Mouse (Mus musculus) G1E-ER4 (cell line): Measurements from ENCODE around the gene Tmtc1. TPM values are rescaled to one million over a fixed set of nuclear protein-coding genes. Genes with fewer than 3 reads are reported as not detected.

Source experiments
- GATA1 ChIP-seq: IDR thresholded peaks from one replicate; pipeline ENCODE4 v1.8.0; 2012; ENCODE audit warnings: low read length, inconsistent platforms
- polyA plus RNA-seq: library from polyadenylated mRNA; stranded (reverse); fragments of >175 nt; gene quantifications from 2 replicates; pipeline ENCODE4 v1.2.3, GENCODE M21; 2012

The Tmtc1 gene
- polyA plus RNA-seq, 1 experiment = not detected

- peak; percentile 10 for TF ChIP-seq GATA1
These were observed 232.1 kb downstream of the Tmtc1 start, which contains the start of gene Ergic2 for GRCm38 (mm10) chr6:148211897-148212680. Gene Ergic2, minus strand, starts transcription at chr6:148212374.

DNA sequence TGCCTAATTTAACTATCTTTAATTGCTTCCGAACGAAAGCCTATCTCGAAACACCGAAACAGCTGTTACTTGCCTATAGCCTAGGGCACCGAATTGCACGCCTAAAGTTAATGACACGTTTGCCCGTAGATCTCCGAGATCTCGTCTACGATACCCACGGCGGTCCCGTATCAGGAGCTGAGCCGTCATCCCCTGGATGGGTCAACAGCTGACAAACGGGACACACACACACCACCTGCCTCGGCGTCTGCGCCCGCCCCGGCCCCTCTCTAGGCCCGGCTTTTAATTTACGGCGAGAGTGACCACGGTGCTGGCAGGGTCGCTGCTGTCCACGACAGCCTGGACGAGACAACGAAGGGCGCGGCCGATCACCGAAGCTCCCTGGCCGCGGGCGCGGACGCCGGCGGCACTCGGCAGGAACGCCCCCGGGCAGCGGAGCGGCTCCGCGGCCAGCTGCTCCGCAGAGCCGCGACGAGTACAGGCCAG lies 232.8 kb downstream of the Tmtc1 start:
- no peak for TF ChIP-seq GATA1

- no peak for TF ChIP-seq GATA1
These were observed 236.7 kb downstream of the Tmtc1 start for GRCm38 (mm10) chr6:148207522-148207921.

DNA sequence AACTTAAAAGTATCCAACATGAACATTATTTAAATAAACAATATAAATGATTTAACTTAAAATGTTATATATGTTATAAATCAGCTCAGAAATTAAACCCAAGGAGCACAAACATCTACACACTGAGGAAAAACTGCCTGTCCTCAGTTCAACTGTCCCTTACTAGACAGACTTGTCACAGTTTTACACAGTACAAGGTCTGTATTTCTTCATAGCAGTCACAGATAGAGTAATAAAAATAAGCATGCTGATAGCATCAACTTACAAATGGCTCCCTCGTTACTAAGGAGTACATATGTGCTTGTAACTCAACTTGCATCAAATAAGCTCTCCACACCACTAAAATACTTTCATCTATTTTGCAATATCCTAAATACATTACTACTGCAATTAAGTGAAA lies 239.1 kb downstream of the Tmtc1 start:
- TF ChIP-seq GATA1 = no peak

DNA sequence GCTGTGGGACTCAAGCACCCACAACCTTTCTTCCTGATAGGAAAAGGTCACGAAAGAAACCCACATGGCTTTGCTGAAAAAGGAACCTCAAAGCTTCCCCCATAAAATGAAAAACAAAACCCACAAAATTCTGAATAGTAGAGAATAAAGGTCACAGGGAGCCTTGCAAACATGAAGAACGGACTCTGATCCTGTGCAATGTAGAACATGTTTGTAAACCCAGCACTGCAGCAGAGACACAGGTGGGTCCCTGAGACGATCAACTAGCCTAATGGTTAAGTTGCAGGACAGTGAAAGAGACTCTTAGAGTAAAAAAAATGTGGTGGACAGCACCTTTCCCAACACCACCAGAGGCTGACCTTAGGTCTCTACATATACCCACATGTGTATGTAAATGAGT lies 244.5 kb downstream of the Tmtc1 start:
- no peak for TF ChIP-seq GATA1

DNA sequence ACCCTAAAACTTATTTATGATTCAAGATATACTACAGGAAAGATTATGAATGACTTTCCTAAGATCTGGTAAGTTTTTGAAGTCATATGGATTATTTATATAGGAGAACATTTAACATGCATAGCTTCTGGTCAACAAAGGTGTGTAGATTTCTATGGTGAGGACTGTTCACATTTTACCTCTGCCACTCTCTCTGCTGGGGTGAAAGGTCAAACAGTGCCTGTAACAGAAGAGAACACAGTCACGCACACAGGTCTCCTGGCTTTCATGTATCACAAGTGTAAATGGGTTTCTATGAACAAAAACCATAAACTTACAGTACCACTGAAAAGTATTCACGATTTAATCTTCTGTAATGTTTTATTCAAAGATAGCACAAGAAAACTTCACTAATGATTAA lies 245.0 kb downstream of the Tmtc1 start:
- TF ChIP-seq GATA1 = no peak

- TF ChIP-seq GATA1 = no peak
These were observed 250.1 kb downstream of the Tmtc1 start for GRCm38 (mm10) chr6:148193972-148194701.

DNA sequence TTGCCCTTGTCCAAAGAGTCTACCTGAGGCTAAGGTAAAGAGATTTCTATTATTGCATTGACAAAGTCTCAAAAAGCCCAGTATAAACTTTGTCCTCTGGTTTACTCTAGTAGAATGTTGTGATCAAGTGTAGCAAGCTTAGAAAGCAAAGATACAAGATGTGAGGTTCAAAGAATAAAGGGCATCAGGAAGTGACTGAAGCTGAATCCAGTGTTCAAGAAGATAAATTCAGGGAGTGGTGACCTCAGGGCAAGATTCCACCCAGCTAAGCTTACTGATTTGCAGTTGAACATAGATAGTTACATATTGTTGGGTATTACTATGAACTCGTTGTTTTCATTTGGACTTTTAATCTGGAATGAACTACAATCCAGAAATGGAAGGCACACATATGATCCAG lies 258.5 kb downstream of the Tmtc1 start:
- no peak for TF ChIP-seq GATA1

Other genes with a start within 250 kb of the Tmtc1 start
- gene Ergic2, start 232.0 kb downstream of the Tmtc1 start, polyA plus RNA-seq = 4.5 and 7.6 TPM in 2 replicates